27 mouse cellular contexts compared by ENCODE assay signal in the genomic region with DNA sequence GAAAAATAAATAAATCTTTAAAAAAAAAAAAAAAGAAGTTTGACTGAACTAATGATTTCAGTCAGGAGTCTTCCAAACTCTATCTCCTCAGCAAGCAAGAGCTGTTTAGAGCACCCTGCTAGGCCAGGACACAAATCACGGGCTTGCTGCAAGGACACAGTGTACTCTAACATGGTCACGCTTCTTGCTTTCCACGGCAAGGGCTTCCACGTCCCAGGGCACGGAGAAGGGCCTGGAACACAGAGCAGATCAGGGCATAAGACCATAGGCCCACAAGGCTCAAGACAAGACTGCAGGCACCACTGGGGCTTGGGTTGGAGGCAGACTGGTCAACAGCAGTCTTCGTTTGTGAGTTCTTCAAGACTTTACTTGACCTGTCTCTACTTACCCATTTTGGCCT. TPM values are rescaled to one million over a fixed set of nuclear protein-coding genes. Genes with fewer than 3 reads are reported as not detected.
A peak's percentile ranks its signal among the peaks of the same experiment; 100 is the strongest.
DNase-seq lines count a peak whose midpoint lies in the region; ATAC-seq and TF ChIP-seq lines count a peak whose summit lies in the region.
"Had no signal": no experiment of that assay in that cellular context is flagged by ENCODE, and none has a peak within 500 bp of the region (broad histone marks: within the 10 kb centered on the region; RNA-seq: fewer than 3 reads in every experiment).

No protein-coding gene starts in this region.

- no peak overlapping the region for H3K9ac ChIP-seq in embryonic facial prominence, embryonic 13.5 days
- no peak overlapping the region for H3K9ac ChIP-seq in limb, embryonic 13.5 days
- H3K9ac ChIP-seq: forebrain, embryonic 13.5 days; heart, embryonic 13.5 days; hindbrain, embryonic 12.5 days; intestine, embryonic 15.5 days had no signal

- peaks cover 13% of the 10 kb centered on the region; the same call in 1 of the 2 replicates for H3K4me1 ChIP-seq in embryonic facial prominence, embryonic 13.5 days
- H3K4me1 ChIP-seq in embryonic facial prominence, embryonic 10.5 days = peaks cover 15% of the 10 kb centered on the region
- peaks cover 16% of the 10 kb centered on the region; the same call in 1 of the 2 replicates for H3K4me1 ChIP-seq in limb, embryonic 13.5 days
- peaks cover 14% of the 10 kb centered on the region for H3K4me1 ChIP-seq in limb, embryonic 10.5 days
- H3K4me1 ChIP-seq in E14TG2a.4 (replicated peaks; ENCODE audit: low read depth, low read length) = peaks cover 76% of the 10 kb centered on the region
- peaks cover 41% of the 10 kb centered on the region for H3K4me1 ChIP-seq in G1E (ENCODE audit: insufficient read depth, low read depth, low read length)

- no peaks in the 10 kb centered on the region for H3K27me3 ChIP-seq in embryonic facial prominence, embryonic 13.5 days
- H3K27me3 ChIP-seq in embryonic facial prominence, embryonic 10.5 days (replicated peaks; ENCODE audit: low read depth, poor library complexity, severe bottlenecking) = no peaks in the 10 kb centered on the region
- no peaks in the 10 kb centered on the region for H3K27me3 ChIP-seq in limb, embryonic 13.5 days
- no peaks in the 10 kb centered on the region for H3K27me3 ChIP-seq in limb, embryonic 10.5 days (ENCODE audit: low read depth, poor library complexity, severe bottlenecking)
- H3K27me3 ChIP-seq in E14TG2a.4 (ENCODE audit: insufficient read depth, low read length) (no peaks in the 10 kb centered on the region), G1E (ENCODE audit: insufficient read depth, low read length) (no peaks in the 10 kb centered on the region)
- H3K27me3 ChIP-seq: heart, embryonic 13.5 days; hindbrain, embryonic 12.5 days; intestine, embryonic 15.5 days had no signal

- no peak for ATAC-seq in embryonic facial prominence, embryonic 13.5 days (ENCODE audit: insufficient number of reproducible peaks, insufficient read depth, low FRiP score, low TSS enrichment, low read depth)
- no peak for ATAC-seq in limb, embryonic 13.5 days (ENCODE audit: low FRiP score, low read depth)
- no peak for ATAC-seq in G1E (ENCODE audit: extremely low read depth, insufficient number of reproducible peaks, low FRiP score, poor library complexity, severe bottlenecking)
- ATAC-seq: forebrain, embryonic 13.5 days; forebrain, embryonic 16.5 days; hindbrain, embryonic 16.5 days; intestine, embryonic 15.5 days had no signal

- TF ChIP-seq CTCF in E14TG2a.4 (conservative IDR thresholded peaks at IDR 0.05; ENCODE audit: low read length) (no peak), G1E (IDR thresholded peaks at IDR 0.05; ENCODE audit: low read depth, low read length) (no peak)

- 0 out of 2 replicates have a peak overlapping the region, but pooled peaks have one; percentile 66 for H3K4me2 ChIP-seq in embryonic facial prominence, embryonic 13.5 days
- 0 out of 2 replicates have a peak overlapping the region, but pooled peaks have one; percentile 71 for H3K4me2 ChIP-seq in limb, embryonic 13.5 days (replicated peaks)

- no peak overlapping the region for H3K4me3 ChIP-seq in embryonic facial prominence, embryonic 13.5 days
- no peak overlapping the region for H3K4me3 ChIP-seq in embryonic facial prominence, embryonic 10.5 days
- no peak overlapping the region for H3K4me3 ChIP-seq in limb, embryonic 13.5 days
- no peak overlapping the region for H3K4me3 ChIP-seq in limb, embryonic 10.5 days
- H3K4me3 ChIP-seq in E14TG2a.4 (replicated peaks; ENCODE audit: low read length) (peak overlapping the region; percentile 86), G1E (ENCODE audit: low read depth, low read length) (peak overlapping the region; percentile 13; the same call in 1 of the 2 replicates)
- H3K4me3 ChIP-seq: forebrain, embryonic 10.5 days; gastrocnemius, adult 2 months; heart, embryonic 10.5 days; hindbrain, embryonic 12.5 days; intestine, embryonic 15.5 days had no signal

- WGBS in embryonic facial prominence, embryonic 13.5 days = 94% methylated on average over 6 of the region's 6 CpGs
- 95% methylated on average over 6 of the region's 6 CpGs for WGBS in embryonic facial prominence, embryonic 10.5 days
- 99% methylated on average over 6 of the region's 6 CpGs for WGBS in limb, embryonic 13.5 days
- WGBS in limb, embryonic 10.5 days = 98% methylated on average over 6 of the region's 6 CpGs

- peaks cover 13% of the 10 kb centered on the region for H3K36me3 ChIP-seq in embryonic facial prominence, embryonic 13.5 days
- H3K36me3 ChIP-seq in embryonic facial prominence, embryonic 10.5 days (replicated peaks) = peaks cover 21% of the 10 kb centered on the region
- peaks cover 16% of the 10 kb centered on the region for H3K36me3 ChIP-seq in limb, embryonic 13.5 days
- H3K36me3 ChIP-seq in limb, embryonic 10.5 days = peaks cover 18% of the 10 kb centered on the region
- H3K36me3 ChIP-seq in E14TG2a.4 (ENCODE audit: insufficient read depth, low read length) (peaks cover 30% of the 10 kb centered on the region), G1E (replicated peaks) (peaks cover 45% of the 10 kb centered on the region)
- H3K36me3 ChIP-seq: intestine, embryonic 15.5 days had no signal

- no peaks in the 10 kb centered on the region; the same call in 1 of the 2 replicates for H3K9me3 ChIP-seq in embryonic facial prominence, embryonic 13.5 days
- no peaks in the 10 kb centered on the region for H3K9me3 ChIP-seq in embryonic facial prominence, embryonic 10.5 days
- H3K9me3 ChIP-seq in limb, embryonic 13.5 days = no peaks in the 10 kb centered on the region
- no peaks in the 10 kb centered on the region for H3K9me3 ChIP-seq in limb, embryonic 10.5 days (replicated peaks)
- no peaks in the 10 kb centered on the region for H3K9me3 ChIP-seq in E14TG2a.4 (ENCODE audit: low read length)
- no peaks in the 10 kb centered on the region for H3K9me3 ChIP-seq in G1E (replicated peaks)
- H3K9me3 ChIP-seq: forebrain, embryonic 10.5 days; forebrain, embryonic 13.5 days; heart, embryonic 10.5 days; heart, embryonic 13.5 days; hindbrain, embryonic 12.5 days; intestine, embryonic 15.5 days had no signal

- no peak for DNase-seq in embryonic facial prominence, embryonic 10.5 days (ENCODE audit: low spot score)
- DNase-seq in limb, embryonic 10.5 days (ENCODE audit: low spot score) = no peak
- no peak for DNase-seq in G1E (ENCODE audit: low spot score)
- no peak for DNase-seq in testis, postnatal 14 days (ENCODE audit: low spot score)
- DNase-seq in urinary bladder, postnatal 4 days (ENCODE audit: low spot score in 2 of 2) = no peak
- DNase-seq: adrenal gland, adult 2 months; adrenal gland, postnatal 14 days; cerebellum, adult 11 months; cerebellum, adult 2 months; cerebellum, adult 9-11 months; cerebellum, postnatal 25 days; gastrocnemius, postnatal 14 days; heart, adult 18-20 months; heart, postnatal 14 days; heart, postnatal 4 days had no signal

- no peak overlapping the region for H3K27ac ChIP-seq in embryonic facial prominence, embryonic 13.5 days
- no peak overlapping the region for H3K27ac ChIP-seq in embryonic facial prominence, embryonic 10.5 days (replicated peaks)
- H3K27ac ChIP-seq in limb, embryonic 13.5 days = no peak overlapping the region
- H3K27ac ChIP-seq in limb, embryonic 10.5 days = no peak overlapping the region
- H3K27ac ChIP-seq: forebrain, embryonic 10.5 days; forebrain, embryonic 13.5 days; gastrocnemius, adult 2 months; heart, embryonic 10.5 days; heart, embryonic 13.5 days; hindbrain, embryonic 12.5 days; intestine, embryonic 15.5 days had no signal

RNA-seq across cellular contexts. Expression of gene Wdr34, which starts 1.6 kb away (rescaled TPM):
- 46.5 and 46.9 TPM in 2 replicates for polyA plus RNA-seq in embryonic facial prominence, embryonic 13.5 days (2015; fragmentation: Nextera tagmentation; extraction: Ambion mirVana)
- 29.4 and 32.9 TPM in 2 replicates for polyA plus RNA-seq in embryonic facial prominence, embryonic 10.5 days (2016; fragmentation: Nextera tagmentation; extraction: Ambion mirVana)
- polyA plus RNA-seq in limb, embryonic 13.5 days (2015; fragmentation: Nextera tagmentation; extraction: Ambion mirVana) = 40.4 and 42.5 TPM in 2 replicates
- 38.6 and 45.0 TPM in 2 replicates for polyA plus RNA-seq in limb, embryonic 10.5 days (2016; fragmentation: Nextera tagmentation; extraction: Ambion mirVana)
- total RNA-seq in G1E (2014; fragmentation: Nextera tagmentation) (15.1 and 17.9 TPM in 2 replicates), G1E (2017) (9.6 and 13.5 TPM in 2 replicates)
- 35.5 and 38.4 TPM in 2 replicates for polyA plus RNA-seq in G1E (2012)

RNA-seq across cellular contexts. Expression of gene Set, which starts 10.1 kb away (rescaled TPM):
- 538 and 545 TPM in 2 replicates for polyA plus RNA-seq in embryonic facial prominence, embryonic 13.5 days (2015; fragmentation: Nextera tagmentation; extraction: Ambion mirVana)
- polyA plus RNA-seq in embryonic facial prominence, embryonic 10.5 days (2016; fragmentation: Nextera tagmentation; extraction: Ambion mirVana) = 870 and 873 TPM in 2 replicates
- 514 and 554 TPM in 2 replicates for polyA plus RNA-seq in limb, embryonic 13.5 days (2015; fragmentation: Nextera tagmentation; extraction: Ambion mirVana)
- polyA plus RNA-seq in limb, embryonic 10.5 days (2016; fragmentation: Nextera tagmentation; extraction: Ambion mirVana) = 854 and 929 TPM in 2 replicates
- total RNA-seq in G1E (2014; fragmentation: Nextera tagmentation) = 751 and 948 TPM in 2 replicates
- total RNA-seq in G1E (2017) = 667 and 849 TPM in 2 replicates
- 806 and 885 TPM in 2 replicates for polyA plus RNA-seq in G1E (2012)

RNA-seq across cellular contexts. Expression of gene Pkn3, which starts 30.4 kb away (rescaled TPM):
- 7.6 and 11.4 TPM in 2 replicates for polyA plus RNA-seq in embryonic facial prominence, embryonic 13.5 days (2015; fragmentation: Nextera tagmentation; extraction: Ambion mirVana)
- 12.7 and 13.9 TPM in 2 replicates for polyA plus RNA-seq in embryonic facial prominence, embryonic 10.5 days (2016; fragmentation: Nextera tagmentation; extraction: Ambion mirVana)
- 8.6 and 10.0 TPM in 2 replicates for polyA plus RNA-seq in limb, embryonic 13.5 days (2015; fragmentation: Nextera tagmentation; extraction: Ambion mirVana)
- polyA plus RNA-seq in limb, embryonic 10.5 days (2016; fragmentation: Nextera tagmentation; extraction: Ambion mirVana) = 13.5 and 14.7 TPM in 2 replicates
- total RNA-seq in G1E (2014; fragmentation: Nextera tagmentation) (1.6 and 2.4 TPM in 2 replicates), G1E (2017) (4.5 and 5.9 TPM in 2 replicates)
- 13.3 and 14.5 TPM in 2 replicates for polyA plus RNA-seq in G1E (2012)

RNA-seq across cellular contexts. Expression of gene Zdhhc12, which starts 46.3 kb away (rescaled TPM):
- polyA plus RNA-seq in embryonic facial prominence, embryonic 13.5 days (2015; fragmentation: Nextera tagmentation; extraction: Ambion mirVana) = 24.0 and 25.3 TPM in 2 replicates
- polyA plus RNA-seq in embryonic facial prominence, embryonic 10.5 days (2016; fragmentation: Nextera tagmentation; extraction: Ambion mirVana) = 35.2 and 37.7 TPM in 2 replicates
- 25.3 and 27.9 TPM in 2 replicates for polyA plus RNA-seq in limb, embryonic 13.5 days (2015; fragmentation: Nextera tagmentation; extraction: Ambion mirVana)
- 35.6 and 37.2 TPM in 2 replicates for polyA plus RNA-seq in limb, embryonic 10.5 days (2016; fragmentation: Nextera tagmentation; extraction: Ambion mirVana)
- total RNA-seq in G1E (2014; fragmentation: Nextera tagmentation) (25.4 and 29.4 TPM in 2 replicates), G1E (2017) (9.5 and 10.3 TPM in 2 replicates)
- polyA plus RNA-seq in G1E (2012) = 31.0 and 31.4 TPM in 2 replicates

Comparison
In these comparisons a context has a peak if more than half of its experiments do, and no peak if none do; other contexts are left out.
1. H3K4me3 ChIP-seq: peak in E14TG2a.4 (single experiment) and G1E (single experiment); none in embryonic facial prominence, embryonic 13.5 days (single experiment), embryonic facial prominence, embryonic 10.5 days (single experiment), limb, embryonic 13.5 days (single experiment) and limb, embryonic 10.5 days (single experiment).